Mouse (Mus musculus): ENCODE results near the gene Flt3l. TPM values are rescaled to one million over a fixed set of nuclear protein-coding genes. Genes with fewer than 3 reads are reported as not detected.

The Flt3l gene
- polyA plus RNA-seq (2015; fragmentation: Nextera tagmentation; extraction: Ambion mirVana) = 2.2 and 2.4 TPM in 2 replicates

- ATAC-seq (replicated peaks; ENCODE audit: low FRiP score, low read depth) (peak; percentile 73), DNase-seq (ENCODE audit: low spot score) (peak; percentile 93)
- peak; percentile 99 for TF ChIP-seq CTCF (IDR thresholded peaks at IDR 0.05; ENCODE audit: low read depth)
- Histone ChIP-seq H3K27ac (no peak within 1 kb of the TSS; the same call in 1 of the 2 replicates), H3K4me2 (ENCODE audit: low read length) (peak within 1 kb of the TSS; percentile 91), H3K27me3 (ENCODE audit: insufficient read depth, low read length) (no peaks in the 10 kb centered on the region), H3K36me3 (ENCODE audit: insufficient read depth, low read length) (no peaks in the 10 kb centered on the region), H3K9ac (ENCODE audit: low read depth, low read length) (peak within 1 kb of the TSS; percentile 66), H3K9me3 (replicated peaks; ENCODE audit: low read length) (no peaks in the 10 kb centered on the region), H3K4me1 (replicated peaks; ENCODE audit: insufficient read depth, low read length) (peaks cover 9% of the 10 kb centered on the region; the same call in 1 of the 2 replicates), H3K4me3 (replicated peaks; ENCODE audit: low read depth, low read length) (peak within 1 kb of the TSS; percentile 67)
- 1% methylated on average over 29 of the region's 29 CpGs for WGBS
Observed at GRCm38 (mm10) chr7:45135993-45136567, at the start of gene Flt3l, which contains the start of gene Gm45713. Gene Flt3l, minus strand, starts transcription at chr7:45136432. Gene Gm45713, minus strand, starts transcription at chr7:45136231.

GRCm38 (mm10) chr7:45185921-45186320, 49.7 kb upstream of the Flt3l start:
- Histone ChIP-seq H3K27me3 (ENCODE audit: insufficient read depth, low read length) (peaks cover 36% of the 10 kb centered on the region), H3K36me3 (ENCODE audit: insufficient read depth, low read length) (no peaks in the 10 kb centered on the region), H3K4me2 (ENCODE audit: low read length) (no peak overlapping the region), H3K4me1 (replicated peaks; ENCODE audit: insufficient read depth, low read length) (peaks cover 5% of the 10 kb centered on the region; the same call in 1 of the 2 replicates), H3K27ac (no peak overlapping the region), H3K9me3 (replicated peaks; ENCODE audit: low read length) (no peaks in the 10 kb centered on the region), H3K4me3 (replicated peaks; ENCODE audit: low read depth, low read length) (no peak overlapping the region), H3K9ac (ENCODE audit: low read depth, low read length) (no peak overlapping the region)
- TF ChIP-seq CTCF (IDR thresholded peaks at IDR 0.05; ENCODE audit: low read depth) = no peak
- ATAC-seq (replicated peaks; ENCODE audit: low FRiP score, low read depth) (no peak), DNase-seq (ENCODE audit: low spot score) (no peak)
- WGBS = 74% methylated on average over 7 of the region's 7 CpGs

- ATAC-seq (replicated peaks; ENCODE audit: low FRiP score, low read depth) = no peak
- no peak for DNase-seq (ENCODE audit: low spot score)
- Histone ChIP-seq H3K4me2 (ENCODE audit: low read length) (no peak overlapping the region), H3K27ac (no peak overlapping the region), H3K9ac (ENCODE audit: low read depth, low read length) (no peak overlapping the region), H3K9me3 (replicated peaks; ENCODE audit: low read length) (no peaks in the 10 kb centered on the region), H3K4me3 (replicated peaks; ENCODE audit: low read depth, low read length) (no peak overlapping the region), H3K4me1 (replicated peaks; ENCODE audit: insufficient read depth, low read length) (peaks cover 5% of the 10 kb centered on the region; the same call in 1 of the 2 replicates), H3K27me3 (ENCODE audit: insufficient read depth, low read length) (peaks cover 56% of the 10 kb centered on the region), H3K36me3 (ENCODE audit: insufficient read depth, low read length) (no peaks in the 10 kb centered on the region)
- 74% methylated on average over 7 of the region's 7 CpGs for WGBS
- no peak for TF ChIP-seq CTCF (IDR thresholded peaks at IDR 0.05; ENCODE audit: low read depth)
Observed at GRCm38 (mm10) chr7:45183672-45184071, 47.4 kb upstream of the Flt3l start.

DNA sequence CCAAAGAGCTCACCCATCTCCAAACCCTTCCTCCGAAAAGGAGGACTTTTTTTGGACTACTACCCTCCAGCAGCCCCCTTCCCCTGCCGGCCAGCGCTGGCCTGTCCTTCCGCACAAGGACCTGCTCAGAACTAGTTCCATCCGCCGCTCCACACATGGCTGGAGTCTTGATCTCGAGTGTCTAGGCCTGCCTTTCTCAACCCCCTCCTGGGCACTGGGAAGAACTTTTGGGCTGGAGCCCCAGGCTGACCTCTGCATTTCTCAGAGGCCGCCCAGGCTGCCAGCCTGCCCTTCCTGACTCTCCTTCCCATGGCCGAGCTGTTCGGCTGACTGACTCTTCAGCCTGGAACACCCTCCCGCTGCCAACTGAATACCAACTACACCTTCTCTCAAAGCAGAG, 46.4 kb upstream of the Flt3l start:
- H3K4me2 ChIP-seq (ENCODE audit: low read length) = peak overlapping the region; percentile 52
- H3K27me3 ChIP-seq (ENCODE audit: insufficient read depth, low read length) = peaks cover 67% of the 10 kb centered on the region
- no peaks in the 10 kb centered on the region for H3K9me3 ChIP-seq (replicated peaks; ENCODE audit: low read length)
- DNase-seq (ENCODE audit: low spot score) = no peak
- H3K9ac ChIP-seq (ENCODE audit: low read depth, low read length) = 0 out of 2 replicates have a peak overlapping the region, but pooled peaks have one; percentile 20
- H3K4me1 ChIP-seq (replicated peaks; ENCODE audit: insufficient read depth, low read length) = peaks cover 5% of the 10 kb centered on the region; the same call in 1 of the 2 replicates
- no peak overlapping the region for H3K27ac ChIP-seq
- H3K4me3 ChIP-seq (replicated peaks; ENCODE audit: low read depth, low read length) = 0 out of 2 replicates have a peak overlapping the region, but pooled peaks have one; percentile 13
- 6% methylated on average over 11 of the region's 11 CpGs for WGBS
- no peaks in the 10 kb centered on the region for H3K36me3 ChIP-seq (ENCODE audit: insufficient read depth, low read length)
- TF ChIP-seq CTCF (IDR thresholded peaks at IDR 0.05; ENCODE audit: low read depth) = no peak
- peak; percentile 47; the same call in 1 of the 2 replicates for ATAC-seq (replicated peaks; ENCODE audit: low FRiP score, low read depth)

GRCm38 (mm10) chr7:45182199-45182601, 46.0 kb upstream of the Flt3l start:
- no peak overlapping the region for H3K27ac ChIP-seq
- ATAC-seq (replicated peaks; ENCODE audit: low FRiP score, low read depth) = peak; percentile 81

DNA sequence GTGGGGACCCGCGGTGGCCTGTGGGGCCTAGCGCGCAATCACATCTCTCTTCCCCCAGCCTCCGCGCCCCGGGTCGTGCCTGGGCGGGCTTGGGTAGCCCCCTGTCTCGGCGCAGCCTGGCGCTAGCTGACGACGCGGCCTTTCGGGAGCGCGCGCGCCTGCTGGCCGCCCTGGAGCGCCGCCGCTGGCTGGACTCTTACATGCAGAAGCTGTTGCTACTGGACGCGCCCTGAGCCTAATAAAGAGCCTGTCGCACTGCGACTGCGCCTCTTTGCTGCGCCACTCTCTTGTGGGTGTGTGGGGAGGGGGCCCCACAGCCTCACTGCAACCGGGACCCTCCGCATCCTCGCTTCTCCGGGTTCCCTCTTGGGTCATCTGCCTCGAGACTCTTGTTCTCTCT, 45.3 kb upstream of the Flt3l start:
- Histone ChIP-seq H3K9ac (ENCODE audit: low read depth, low read length) (no peak overlapping the region), H3K9me3 (replicated peaks; ENCODE audit: low read length) (no peaks in the 10 kb centered on the region), H3K36me3 (ENCODE audit: insufficient read depth, low read length) (no peaks in the 10 kb centered on the region), H3K4me3 (replicated peaks; ENCODE audit: low read depth, low read length) (0 out of 2 replicates have a peak overlapping the region, but pooled peaks have one; percentile 10), H3K27me3 (ENCODE audit: insufficient read depth, low read length) (peaks cover 75% of the 10 kb centered on the region), H3K27ac (no peak overlapping the region), H3K4me2 (ENCODE audit: low read length) (no peak overlapping the region; the same call in 1 of the 2 replicates), H3K4me1 (replicated peaks; ENCODE audit: insufficient read depth, low read length) (peaks cover 5% of the 10 kb centered on the region; the same call in 1 of the 2 replicates)
- DNase-seq (ENCODE audit: low spot score) (no peak), ATAC-seq (replicated peaks; ENCODE audit: low FRiP score, low read depth) (0 out of 2 replicates have a peak, but pooled peaks have one; percentile 3)
- 4% methylated on average over 33 of the region's 35 CpGs for WGBS
- no peak for TF ChIP-seq CTCF (IDR thresholded peaks at IDR 0.05; ENCODE audit: low read depth)

More at GRCm38 (mm10) chr7:45182199-45182601, 46.0 kb upstream of the Flt3l start:
- H3K4me3 ChIP-seq (replicated peaks; ENCODE audit: low read depth, low read length) = 0 out of 2 replicates have a peak overlapping the region, but pooled peaks have one; percentile 13
- no peaks in the 10 kb centered on the region for H3K9me3 ChIP-seq (replicated peaks; ENCODE audit: low read length)
- peak; percentile 94 for DNase-seq (ENCODE audit: low spot score)
- H3K4me1 ChIP-seq (replicated peaks; ENCODE audit: insufficient read depth, low read length) = peaks cover 5% of the 10 kb centered on the region; the same call in 1 of the 2 replicates
- no peak overlapping the region for H3K9ac ChIP-seq (ENCODE audit: low read depth, low read length)
- no peaks in the 10 kb centered on the region for H3K36me3 ChIP-seq (ENCODE audit: insufficient read depth, low read length)
- TF ChIP-seq CTCF (IDR thresholded peaks at IDR 0.05; ENCODE audit: low read depth) = no peak
- peak overlapping the region; percentile 52 for H3K4me2 ChIP-seq (ENCODE audit: low read length)
- WGBS = under 1% methylated on average over 33 of the region's 34 CpGs
- peaks cover 71% of the 10 kb centered on the region for H3K27me3 ChIP-seq (ENCODE audit: insufficient read depth, low read length)

Measured in kidney, postnatal 0 days (tissue).